Mouse (Mus musculus) forebrain, embryonic 16.5 days (tissue): ENCODE measurements around the gene Srrm3. TPM values are rescaled to one million over a fixed set of nuclear protein-coding genes. Genes with fewer than 3 reads are reported as not detected.

Experiments used
- ATAC-seq: fragments of 200-750 bp; cut with Nextera tagmentation; 2 replicates; pipeline ENCODE4 v1.8.0; 2017; ENCODE audit warnings: mild to moderate bottlenecking, moderate library complexity
- H3K27ac ChIP-seq: fragments of 300-500 bp; sonication (generic); 2 replicates; pipeline ENCODE4 v1.5.1; 2014; ENCODE audit warnings: low read length, control low read depth
- H3K27me3 ChIP-seq: fragments of 300-500 bp; sonication (generic); replicated peaks from 2 replicates; pipeline ENCODE4 v1.6.1; 2014; ENCODE audit warnings: low read length; ENCODE audit not compliant: control insufficient read depth, insufficient read depth
- H3K36me3 ChIP-seq: fragments of 300-500 bp; sonication (generic); 2 replicates; pipeline ENCODE4 v1.6.1; 2014; ENCODE audit not compliant: control insufficient read depth, insufficient read depth
- H3K4me1 ChIP-seq: fragments of 300-500 bp; sonication (generic); replicated peaks from 2 replicates; pipeline ENCODE4 v1.6.1; 2014; ENCODE audit warnings: low read length; ENCODE audit not compliant: control insufficient read depth, insufficient read depth
- H3K4me2 ChIP-seq: fragments of 300-500 bp; sonication (generic); 2 replicates; pipeline ENCODE4 v1.6.1; 2014; ENCODE audit warnings: mild to moderate bottlenecking, low read length, control low read depth
- H3K4me3 ChIP-seq: fragments of 300-500 bp; sonication (generic); replicated peaks from 2 replicates; pipeline ENCODE4 v1.5.1; 2014; ENCODE audit warnings: mild to moderate bottlenecking, low read length, control low read depth
- H3K9ac ChIP-seq: fragments of 300-500 bp; sonication (generic); replicated peaks from 2 replicates; pipeline ENCODE4 v1.6.1; 2014; ENCODE audit warnings: low read depth, low read length, control low read depth
- H3K9me3 ChIP-seq: fragments of 300-500 bp; sonication (generic); 2 replicates; pipeline ENCODE4 v1.6.1; 2016; ENCODE audit warnings: low read length; ENCODE audit not compliant: control insufficient read depth
- WGBS: fragments of 180-500 bp; shearing (Covaris S2); extraction: QIAGEN DNeasy Blood & Tissue Kit; methylation state at CpG from one replicate; pipeline ENCODE4 v1.1.7; 2014; 5-methylcytosine and 5-hydroxymethylcytosine counted together
- polyA plus RNA-seq: library from polyadenylated mRNA; unstranded; fragments of >200 nt; fragmentation: Nextera tagmentation; extraction: Ambion mirVana; gene quantifications from 2 replicates; pipeline ENCODE4 v1.2.1, GENCODE M21; 2015

Srrm3 gene
- polyA plus RNA-seq, 1 experiment from 2014 or later: 60.9 TPM

DNA sequence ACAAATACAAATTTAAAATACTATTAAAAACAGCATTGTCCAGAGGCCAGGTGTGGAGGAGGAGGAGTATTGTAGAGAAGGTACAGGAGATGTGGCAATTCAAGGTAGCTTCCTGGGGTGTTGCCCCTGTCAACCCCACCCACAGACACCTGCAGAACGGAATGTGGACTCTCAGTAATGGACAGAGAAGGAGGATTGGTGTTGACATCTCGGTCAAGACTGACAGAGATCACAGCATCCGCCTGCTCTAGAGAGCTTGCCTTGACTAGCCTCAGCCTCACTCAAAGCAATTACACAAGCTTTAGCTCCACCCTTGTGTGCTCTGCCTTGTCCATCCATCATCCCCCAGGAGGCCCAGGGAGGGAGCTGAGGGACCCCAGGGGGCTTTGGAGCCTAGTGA lies 84.2 kb downstream of the Srrm3 start:
- no peaks in the 10 kb centered on the region for H3K36me3 ChIP-seq
- H3K4me1 ChIP-seq: 0 out of 2 replicates have a peak, but pooled peaks cover 3% of the 10 kb centered on the region
- no peak overlapping the region for H3K27ac ChIP-seq
- H3K4me3 ChIP-seq: no peak overlapping the region
- WGBS: 68% methylated on average over 3 of the region's 3 CpGs
- ATAC-seq: no peak
- H3K4me2 ChIP-seq: no peak overlapping the region
- no peaks in the 10 kb centered on the region for H3K9me3 ChIP-seq
- H3K27me3 ChIP-seq: peaks cover 17% of the 10 kb centered on the region; the same call in 1 of the 2 replicates
- no peak overlapping the region for H3K9ac ChIP-seq

DNA sequence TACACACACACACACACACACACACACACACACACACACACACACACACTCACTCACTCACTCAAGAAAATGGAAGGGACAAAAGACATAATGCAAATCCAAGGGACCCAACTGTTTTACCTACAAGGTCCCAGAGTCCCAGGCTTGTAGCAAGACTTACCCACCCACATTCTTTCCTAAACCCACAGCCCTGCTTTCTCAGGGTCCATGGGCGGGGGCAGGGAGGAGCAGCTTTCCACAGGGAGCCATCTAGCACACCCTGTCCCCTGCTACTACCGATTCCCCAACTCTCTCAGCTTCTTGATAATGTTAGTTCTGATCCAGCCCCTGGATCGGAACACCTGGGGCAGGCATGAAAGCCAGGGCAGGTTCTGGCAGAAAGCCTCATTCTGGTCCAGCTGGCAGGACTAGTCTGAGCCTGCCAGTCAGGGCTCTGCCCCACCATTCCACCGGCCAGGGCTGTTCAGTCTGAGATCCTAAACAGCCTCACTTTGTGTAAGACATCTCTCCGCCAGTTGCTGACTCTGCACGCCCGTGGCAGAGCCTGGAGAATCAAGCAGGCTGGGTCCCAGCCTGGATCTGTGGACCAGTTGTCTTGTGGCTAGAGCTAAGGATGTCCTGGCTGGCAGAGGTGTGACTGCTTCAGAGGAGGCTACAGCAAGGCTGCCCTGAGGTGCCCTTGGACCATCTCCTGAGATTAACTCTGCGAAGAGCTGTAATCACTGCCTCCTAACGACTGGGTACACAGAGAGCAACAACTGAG lies 86.1 kb downstream of the Srrm3 start:
- no peak for ATAC-seq
- H3K4me3 ChIP-seq: no peak overlapping the region
- no peaks in the 10 kb centered on the region for H3K36me3 ChIP-seq
- H3K27me3 ChIP-seq: peaks cover 15% of the 10 kb centered on the region; the same call in 1 of the 2 replicates
- H3K9ac ChIP-seq: no peak overlapping the region
- 52% methylated on average over 9 of the region's 9 CpGs for WGBS
- no peak overlapping the region for H3K27ac ChIP-seq
- H3K4me2 ChIP-seq: no peak overlapping the region
- no peaks in the 10 kb centered on the region for H3K9me3 ChIP-seq
- no peaks in the 10 kb centered on the region for H3K4me1 ChIP-seq

DNA sequence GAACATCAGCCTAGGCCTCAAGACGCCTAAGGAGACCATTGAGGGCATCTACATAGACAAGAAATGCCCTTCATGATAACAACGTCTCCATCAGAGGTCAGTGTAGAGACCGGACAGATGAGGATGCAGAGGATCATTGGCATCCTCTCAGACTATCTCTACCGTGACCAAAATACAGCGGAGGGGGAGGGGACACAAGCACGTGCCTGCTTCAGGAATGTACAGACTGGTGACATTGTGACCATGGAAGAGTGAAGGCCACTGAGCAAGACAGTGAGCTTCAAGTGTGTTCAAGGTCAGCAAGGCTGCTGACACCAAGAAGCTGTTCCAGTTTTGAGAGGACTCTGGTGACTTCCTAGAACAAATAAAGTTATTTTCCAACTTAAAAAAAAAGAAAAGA lies 88.3 kb downstream of the Srrm3 start:
- Histone ChIP-seq H3K4me1 (no peaks in the 10 kb centered on the region), H3K27ac (no peak overlapping the region), H3K9ac (no peak overlapping the region), H3K27me3 (peaks cover 8% of the 10 kb centered on the region; the same call in 1 of the 2 replicates), H3K36me3 (no peaks in the 10 kb centered on the region), H3K4me3 (no peak overlapping the region), H3K9me3 (no peaks in the 10 kb centered on the region), H3K4me2 (no peak overlapping the region)
- ATAC-seq: no peak
- WGBS: 84% methylated on average over 6 of the region's 6 CpGs

DNA sequence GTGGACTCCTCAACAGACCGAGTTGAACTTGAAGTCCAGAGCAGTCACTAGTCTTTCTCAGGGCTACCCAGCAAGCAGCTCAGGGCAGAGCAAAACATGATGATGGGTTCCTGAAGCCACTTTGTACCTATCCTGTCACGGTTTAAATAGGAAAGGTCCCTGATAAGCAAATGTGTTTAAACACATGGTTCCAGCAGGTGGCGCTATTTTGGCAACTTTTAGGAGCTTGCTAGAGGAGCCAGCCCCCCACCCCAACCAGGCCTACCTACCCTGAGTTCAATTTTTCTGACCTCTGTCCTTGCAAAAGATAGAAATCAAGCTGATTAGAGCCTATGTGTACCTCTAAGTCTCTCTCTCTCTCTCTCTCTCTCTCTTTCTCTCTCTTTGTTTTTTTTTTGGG lies 91.3 kb downstream of the Srrm3 start:
- Histone ChIP-seq H3K4me3 (no peak overlapping the region), H3K36me3 (no peaks in the 10 kb centered on the region), H3K4me1 (peaks cover under 1% of the 10 kb centered on the region; the same call in 1 of the 2 replicates), H3K27me3 (no peaks in the 10 kb centered on the region), H3K4me2 (no peak overlapping the region), H3K27ac (no peak overlapping the region), H3K9ac (no peak overlapping the region), H3K9me3 (no peaks in the 10 kb centered on the region)
- WGBS: 19% methylated on average over 3 of the region's 3 CpGs
- no peak for ATAC-seq

DNA sequence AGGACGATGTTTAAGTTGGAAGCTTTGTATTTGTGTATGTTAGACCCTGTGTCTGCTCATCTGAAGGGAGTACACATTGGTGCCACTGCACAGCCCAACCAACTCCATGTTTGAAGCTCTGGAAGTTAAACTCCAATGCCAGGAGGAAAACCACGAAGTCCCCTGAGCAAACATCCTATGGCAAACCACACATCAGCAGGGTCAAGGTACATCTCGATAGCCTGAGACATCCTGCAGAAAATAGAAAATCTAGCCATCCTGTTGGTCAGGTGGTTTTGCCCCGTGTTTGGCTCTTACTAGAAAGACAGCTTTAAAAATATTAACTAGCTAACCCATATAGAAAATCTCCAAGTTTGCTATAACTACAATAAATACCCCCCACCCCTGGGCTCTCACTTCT lies 92.3 kb downstream of the Srrm3 start:
- H3K27ac ChIP-seq: no peak overlapping the region
- 86% methylated on average over 4 of the region's 4 CpGs for WGBS
- no peaks in the 10 kb centered on the region for H3K9me3 ChIP-seq
- H3K36me3 ChIP-seq: no peaks in the 10 kb centered on the region
- no peak overlapping the region for H3K9ac ChIP-seq
- H3K27me3 ChIP-seq: no peaks in the 10 kb centered on the region
- peaks cover 10% of the 10 kb centered on the region for H3K4me1 ChIP-seq
- H3K4me2 ChIP-seq: no peak overlapping the region
- no peak for ATAC-seq
- no peak overlapping the region for H3K4me3 ChIP-seq

DNA sequence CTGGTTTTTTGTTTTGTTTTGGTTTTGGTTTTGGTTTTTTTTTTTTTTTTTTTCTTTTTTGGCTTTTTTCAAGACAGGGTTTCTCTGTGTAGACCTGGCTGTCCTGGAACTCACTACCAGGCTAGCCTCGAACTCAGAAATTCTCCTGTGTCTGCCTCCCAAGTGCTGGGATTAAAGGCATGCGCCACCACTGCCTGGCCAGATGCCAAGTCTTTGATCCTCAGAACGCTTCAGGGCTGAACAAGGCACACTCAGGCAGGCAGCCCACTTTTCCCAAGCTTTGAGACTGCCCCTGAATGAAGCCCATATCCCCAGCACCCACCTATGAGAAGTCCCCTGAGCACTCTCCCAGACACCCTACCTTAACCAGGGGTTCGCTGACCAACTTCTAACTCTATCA lies 93.1 kb downstream of the Srrm3 start:
- H3K4me3 ChIP-seq: no peak overlapping the region
- H3K4me1 ChIP-seq: peaks cover 13% of the 10 kb centered on the region
- no peak overlapping the region for H3K27ac ChIP-seq
- no peak for ATAC-seq
- no peaks in the 10 kb centered on the region for H3K9me3 ChIP-seq
- H3K9ac ChIP-seq: no peak overlapping the region
- H3K4me2 ChIP-seq: no peak overlapping the region
- 44% methylated on average over 4 of the region's 4 CpGs for WGBS
- no peaks in the 10 kb centered on the region for H3K36me3 ChIP-seq
- no peaks in the 10 kb centered on the region for H3K27me3 ChIP-seq

- Histone ChIP-seq H3K27ac (no peak overlapping the region), H3K9ac (no peak overlapping the region), H3K4me2 (no peak overlapping the region), H3K27me3 (no peaks in the 10 kb centered on the region), H3K4me3 (no peak overlapping the region), H3K9me3 (no peaks in the 10 kb centered on the region), H3K36me3 (no peaks in the 10 kb centered on the region), H3K4me1 (peaks cover 13% of the 10 kb centered on the region)
- no peak for ATAC-seq
- 85% methylated on average over 3 of the region's 3 CpGs for WGBS
These were observed 94.0 kb downstream of the Srrm3 start for GRCm38 (mm10) chr5:135900701-135901100.

DNA sequence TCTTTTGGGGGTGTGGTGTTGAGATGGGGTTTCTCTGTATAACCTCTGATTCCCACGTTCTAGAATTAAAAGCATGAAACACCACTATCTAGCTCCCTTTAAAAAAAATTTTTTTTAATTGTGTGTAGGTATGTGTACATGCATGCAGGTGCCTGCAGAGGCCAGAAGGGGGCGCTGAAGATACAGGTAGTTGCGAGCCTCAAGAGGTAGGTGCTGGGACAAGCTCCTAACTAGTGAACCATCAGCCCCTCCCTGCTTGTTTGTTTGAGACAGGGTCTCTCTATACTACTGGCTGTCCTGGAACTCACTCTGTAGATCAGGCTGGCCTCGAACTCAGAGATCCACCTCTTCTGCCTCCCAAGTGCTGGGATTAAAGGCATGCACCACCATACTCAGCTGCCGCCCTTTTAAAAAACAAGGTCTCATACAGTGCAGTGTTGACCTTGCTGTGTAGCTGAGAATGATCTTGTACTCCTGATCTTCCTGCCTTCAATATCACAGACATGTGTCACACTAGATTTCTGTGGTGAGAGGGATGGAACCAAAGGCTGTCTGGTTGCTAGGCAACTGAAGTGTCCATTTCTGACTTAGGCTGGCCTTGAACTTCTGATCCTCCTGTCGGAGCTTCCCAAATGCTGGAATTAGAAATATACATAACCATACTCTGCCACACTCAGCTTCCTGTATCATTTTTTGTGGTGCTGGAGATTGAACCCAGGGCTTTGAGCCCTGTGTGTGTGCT lies 94.8 kb downstream of the Srrm3 start:
- Histone ChIP-seq H3K36me3 (no peaks in the 10 kb centered on the region), H3K27me3 (no peaks in the 10 kb centered on the region), H3K4me2 (no peak overlapping the region), H3K4me1 (peaks cover 15% of the 10 kb centered on the region), H3K9ac (no peak overlapping the region), H3K9me3 (no peaks in the 10 kb centered on the region), H3K27ac (no peak overlapping the region), H3K4me3 (no peak overlapping the region)
- no peak for ATAC-seq
- 69% methylated on average over 6 of the region's 6 CpGs for WGBS

- Histone ChIP-seq H3K4me2 (peak overlapping the region; percentile 78), H3K4me3 (peak overlapping the region; percentile 41), H3K27me3 (no peaks in the 10 kb centered on the region), H3K4me1 (peaks cover 18% of the 10 kb centered on the region), H3K27ac (peak overlapping the region; percentile 77), H3K9me3 (no peaks in the 10 kb centered on the region), H3K9ac (peak overlapping the region; percentile 58), H3K36me3 (peaks cover 2% of the 10 kb centered on the region; the same call in 1 of the 2 replicates)
- ATAC-seq: peak; percentile 11; the same call in 1 of the 2 replicates
- 23% methylated on average over 7 of the region's 7 CpGs for WGBS
These were observed 96.4 kb downstream of the Srrm3 start for GRCm38 (mm10) chr5:135903058-135903457.
